Comparison of ENCODE assay signal across 12 mouse cellular contexts in genomic region chr11:78831716-78832115, GRCm38 (mm10). TPM values are rescaled to one million over a fixed set of nuclear protein-coding genes. Genes with fewer than 3 reads are reported as not detected.
DNase-seq lines count a peak whose midpoint lies in the region; ATAC-seq and TF ChIP-seq lines count a peak whose summit lies in the region.
"Had no signal": no experiment of that assay in that cellular context is flagged by ENCODE, and none has a peak within 500 bp of the region (broad histone marks: within the 10 kb centered on the region; RNA-seq: fewer than 3 reads in every experiment).

No protein-coding gene starts in this region.

- 83% methylated on average over 4 of the region's 4 CpGs for WGBS in heart, embryonic 12.5 days
- WGBS in heart, adult 2 months, result 71% methylated on average over 4 of the region's 4 CpGs
- 50% methylated on average over 4 of the region's 4 CpGs for WGBS in forebrain, embryonic 16.5 days
- WGBS in limb, embryonic 13.5 days, result 33% methylated on average over 4 of the region's 4 CpGs

- H3K79me2 ChIP-seq in heart, adult 2 months (replicated peaks; ENCODE audit: control insufficient read depth, insufficient read depth, low read length), result no peaks in the 10 kb centered on the region

- no peak for DNase-seq in heart, adult 2 months
- no peak for DNase-seq in G1E (ENCODE audit: low spot score)
- DNase-seq in urinary bladder, adult 18-20 months (ENCODE audit: low spot score in 2 of 2), result no peak
- no peak for DNase-seq in spleen, postnatal 36 days (ENCODE audit: low spot score in 2 of 2)
- DNase-seq in cerebellum, adult 9-11 months, result no peak

- no peak for ATAC-seq in heart, embryonic 12.5 days (ENCODE audit: insufficient number of reproducible peaks, low FRiP score)
- no peak for ATAC-seq in G1E (ENCODE audit: extremely low read depth, insufficient number of reproducible peaks, low FRiP score, poor library complexity, severe bottlenecking)
- peak; percentile 70 for ATAC-seq in forebrain, embryonic 16.5 days
- ATAC-seq in limb, embryonic 13.5 days (ENCODE audit: low FRiP score, low read depth), result peak; percentile 51; the same call in 1 of the 2 replicates
- ATAC-seq: activated CD4-positive, CD25-positive, alpha-beta regulatory T cell, adult 4 months had no signal

- TF ChIP-seq EP300 in heart, adult 2 months (IDR thresholded peaks at IDR 0.05; ENCODE audit: insufficient read depth, low read depth, low read length), result no peak

- intact Hi-C loops in heart, adult 2 months (cut with DNase I), result no loop called here

- no peak overlapping the region for H3K9ac ChIP-seq in heart, embryonic 12.5 days
- H3K9ac ChIP-seq in heart, adult 2 months (ENCODE audit: low read depth, low read length), result no peak overlapping the region
- no peak overlapping the region for H3K9ac ChIP-seq in forebrain, embryonic 16.5 days (replicated peaks; ENCODE audit: low read depth, low read length)
- H3K9ac ChIP-seq in limb, embryonic 13.5 days, result no peak overlapping the region
- H3K9ac ChIP-seq: hindbrain, embryonic 13.5 days; midbrain, embryonic 12.5 days had no signal

- no peaks in the 10 kb centered on the region for H3K27me3 ChIP-seq in heart, embryonic 12.5 days (replicated peaks)
- H3K27me3 ChIP-seq in heart, adult 2 months (ENCODE audit: control insufficient read depth, insufficient read depth, low read length), result no peaks in the 10 kb centered on the region
- H3K27me3 ChIP-seq in G1E (ENCODE audit: insufficient read depth, low read length), result no peaks in the 10 kb centered on the region
- peaks cover 5% of the 10 kb centered on the region; the same call in 1 of the 2 replicates for H3K27me3 ChIP-seq in forebrain, embryonic 16.5 days (replicated peaks; ENCODE audit: control insufficient read depth, insufficient read depth, low read length)
- no peaks in the 10 kb centered on the region for H3K27me3 ChIP-seq in limb, embryonic 13.5 days
- H3K27me3 ChIP-seq: CH12.LX; midbrain, embryonic 12.5 days had no signal

- H3K36me3 ChIP-seq in heart, embryonic 12.5 days, result no peaks in the 10 kb centered on the region
- H3K36me3 ChIP-seq in heart, adult 2 months (ENCODE audit: control insufficient read depth, insufficient read depth, low read length), result no peaks in the 10 kb centered on the region
- H3K36me3 ChIP-seq in G1E (replicated peaks), result peaks cover 39% of the 10 kb centered on the region
- no peaks in the 10 kb centered on the region for H3K36me3 ChIP-seq in forebrain, embryonic 16.5 days (ENCODE audit: control insufficient read depth, insufficient read depth)
- no peaks in the 10 kb centered on the region for H3K36me3 ChIP-seq in limb, embryonic 13.5 days
- H3K36me3 ChIP-seq: hindbrain, embryonic 13.5 days; midbrain, embryonic 12.5 days had no signal

- TF ChIP-seq POLR2A in heart, adult 2 months (IDR thresholded peaks at IDR 0.05; ENCODE audit: insufficient read depth, low read depth, low read length), result no peak

- no peak for TF ChIP-seq CTCF in heart, adult 2 months (IDR thresholded peaks at IDR 0.05)
- no peak for TF ChIP-seq CTCF in G1E (IDR thresholded peaks at IDR 0.05; ENCODE audit: low read depth, low read length)

- no peaks in the 10 kb centered on the region for H3K9me3 ChIP-seq in heart, embryonic 12.5 days (replicated peaks)
- no peaks in the 10 kb centered on the region for H3K9me3 ChIP-seq in G1E (replicated peaks)
- H3K9me3 ChIP-seq in forebrain, embryonic 16.5 days (ENCODE audit: control insufficient read depth, low read length), result no peaks in the 10 kb centered on the region
- no peaks in the 10 kb centered on the region for H3K9me3 ChIP-seq in limb, embryonic 13.5 days
- H3K9me3 ChIP-seq: hindbrain, embryonic 13.5 days; midbrain, embryonic 12.5 days had no signal

- peak overlapping the region; percentile 78; the same call in 1 of the 2 replicates for H3K27ac ChIP-seq in heart, embryonic 12.5 days (ENCODE audit: poor library complexity, severe bottlenecking)
- no peak overlapping the region for H3K27ac ChIP-seq in heart, adult 2 months
- H3K27ac ChIP-seq in forebrain, embryonic 16.5 days (ENCODE audit: low read length), result no peak overlapping the region
- H3K27ac ChIP-seq in limb, embryonic 13.5 days, result peak overlapping the region; percentile 65; the same call in 1 of the 2 replicates
- H3K27ac ChIP-seq: hindbrain, embryonic 13.5 days; midbrain, embryonic 12.5 days had no signal

- peaks cover 67% of the 10 kb centered on the region for H3K4me1 ChIP-seq in heart, embryonic 12.5 days (replicated peaks)
- peaks cover 7% of the 10 kb centered on the region for H3K4me1 ChIP-seq in heart, adult 2 months (ENCODE audit: control insufficient read depth, insufficient read depth, low read length)
- H3K4me1 ChIP-seq in G1E (ENCODE audit: insufficient read depth, low read depth, low read length), result peaks cover 87% of the 10 kb centered on the region
- H3K4me1 ChIP-seq in forebrain, embryonic 16.5 days (replicated peaks; ENCODE audit: control insufficient read depth, insufficient read depth, low read length), result peaks cover 26% of the 10 kb centered on the region
- peaks cover 42% of the 10 kb centered on the region for H3K4me1 ChIP-seq in limb, embryonic 13.5 days

- H3K4me2 ChIP-seq in heart, embryonic 12.5 days, result no peak overlapping the region
- H3K4me2 ChIP-seq in forebrain, embryonic 16.5 days (ENCODE audit: low read length), result no peak overlapping the region
- H3K4me2 ChIP-seq in limb, embryonic 13.5 days (replicated peaks), result peak overlapping the region; percentile 25; the same call in 1 of the 2 replicates
- H3K4me2 ChIP-seq: hindbrain, embryonic 13.5 days; midbrain, embryonic 12.5 days had no signal

- H3K4me3 ChIP-seq in heart, embryonic 12.5 days, result no peak overlapping the region
- no peak overlapping the region for H3K4me3 ChIP-seq in heart, adult 2 months
- H3K4me3 ChIP-seq in G1E (ENCODE audit: low read depth, low read length), result peak overlapping the region; percentile 61; the same call in 1 of the 2 replicates
- no peak overlapping the region for H3K4me3 ChIP-seq in forebrain, embryonic 16.5 days (replicated peaks; ENCODE audit: low read length)
- no peak overlapping the region for H3K4me3 ChIP-seq in limb, embryonic 13.5 days
- H3K4me3 ChIP-seq: hindbrain, embryonic 13.5 days; midbrain, embryonic 12.5 days had no signal

RNA-seq across cellular contexts. Expression of gene Lyrm9, which starts 5.3 kb away (rescaled TPM):
- polyA plus RNA-seq in heart, embryonic 12.5 days (2016; fragmentation: Nextera tagmentation; extraction: Ambion mirVana), result 33.5 and 35.9 TPM in 2 replicates
- 10 to 100 TPM; 35.4 to 37.1 TPM for total RNA-seq in heart, adult 2 months (2021)
- polyA plus RNA-seq in heart, adult 2 months (2012; rRNA removed), result 40.4 and 45.3 TPM in 2 replicates
- total RNA-seq in G1E (2014; fragmentation: Nextera tagmentation), result 15.2 and 24.9 TPM in 2 replicates
- total RNA-seq in G1E (2017), result 52.1 and 86.5 TPM in 2 replicates
- 211 and 274 TPM in 2 replicates for polyA plus RNA-seq in G1E (2012)
- 26.3 and 29.8 TPM in 2 replicates for polyA plus RNA-seq in forebrain, embryonic 16.5 days (2015; fragmentation: Nextera tagmentation; extraction: Ambion mirVana)
- 14.5 and 14.6 TPM in 2 replicates for polyA plus RNA-seq in limb, embryonic 13.5 days (2015; fragmentation: Nextera tagmentation; extraction: Ambion mirVana)

Comparison
In these comparisons a context has a peak if more than half of its experiments do, and no peak if none do; other contexts are left out.
1. H3K27ac ChIP-seq: peak in heart, embryonic 12.5 days (single experiment) and limb, embryonic 13.5 days (single experiment); none in heart, adult 2 months (single experiment) and forebrain, embryonic 16.5 days (single experiment).
2. ATAC-seq: peak in forebrain, embryonic 16.5 days (single experiment) and limb, embryonic 13.5 days (single experiment); none in heart, embryonic 12.5 days (single experiment) and G1E (single experiment).